Mouse (Mus musculus): ENCODE results near the gene Gpr137.

Gene Gpr137

DNA sequence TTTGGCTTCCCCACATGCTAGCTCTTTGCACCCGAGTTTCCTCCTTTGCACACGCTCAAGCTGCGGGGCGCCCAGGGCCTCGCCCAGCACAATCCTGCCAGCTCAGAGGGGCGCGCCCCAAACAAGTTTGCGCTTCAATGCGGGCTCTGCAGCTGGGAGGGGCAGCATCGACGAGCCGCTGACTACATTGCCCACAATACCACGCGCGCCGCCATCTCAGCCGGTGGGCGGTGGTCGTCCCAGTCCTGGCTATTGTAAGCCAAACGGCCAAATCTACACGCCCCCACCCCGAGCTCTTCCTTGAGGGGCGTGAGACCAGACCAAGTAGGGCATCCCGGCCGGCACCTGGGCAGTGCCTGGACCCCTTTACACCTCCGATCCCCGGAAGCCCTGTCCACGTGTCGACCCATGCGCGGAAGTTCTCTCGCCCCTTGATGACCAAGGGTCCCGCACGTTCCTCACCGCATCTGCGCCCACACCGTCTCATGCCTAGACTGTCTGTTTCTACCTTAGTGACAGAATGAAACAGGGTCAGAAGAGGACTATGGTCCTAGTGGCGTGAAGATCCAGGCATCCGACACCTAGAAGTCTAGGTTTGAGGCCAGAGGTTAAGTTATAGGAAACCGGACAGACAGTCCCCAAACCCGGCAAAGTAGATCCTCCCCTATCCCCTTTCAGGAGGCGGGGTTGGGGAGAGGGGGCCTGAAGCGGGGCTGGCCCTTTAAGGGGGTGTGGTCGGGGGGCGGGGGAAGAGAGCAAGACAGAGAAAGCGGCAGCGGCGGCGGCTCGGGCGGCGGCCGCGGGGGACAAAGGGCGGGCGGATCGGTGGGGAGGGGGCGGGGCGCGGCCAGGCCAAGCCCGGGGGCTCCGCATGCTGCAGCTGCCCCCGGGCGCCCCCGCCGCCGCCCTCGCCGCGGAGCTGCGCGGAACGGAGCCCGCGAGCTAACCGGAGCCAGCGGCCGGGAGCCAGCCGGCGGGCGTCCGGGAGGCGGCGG is 32.2 kb upstream of the Gpr137 start, which contains the start of gene Ppp1r14b:
Ppp1r14b (plus strand) TSS at position 758 of the 995 bp plus-strand sequence.
- in situ Hi-C loops (cut with MboI, MseI), result loop anchor here in 1 of 2 experiments (5.0 to 25.0 kb wide), 2 partner anchors 52 to 1938 kb away; partner anchors contain the start of genes B3gat3 and Esrra

DNA sequence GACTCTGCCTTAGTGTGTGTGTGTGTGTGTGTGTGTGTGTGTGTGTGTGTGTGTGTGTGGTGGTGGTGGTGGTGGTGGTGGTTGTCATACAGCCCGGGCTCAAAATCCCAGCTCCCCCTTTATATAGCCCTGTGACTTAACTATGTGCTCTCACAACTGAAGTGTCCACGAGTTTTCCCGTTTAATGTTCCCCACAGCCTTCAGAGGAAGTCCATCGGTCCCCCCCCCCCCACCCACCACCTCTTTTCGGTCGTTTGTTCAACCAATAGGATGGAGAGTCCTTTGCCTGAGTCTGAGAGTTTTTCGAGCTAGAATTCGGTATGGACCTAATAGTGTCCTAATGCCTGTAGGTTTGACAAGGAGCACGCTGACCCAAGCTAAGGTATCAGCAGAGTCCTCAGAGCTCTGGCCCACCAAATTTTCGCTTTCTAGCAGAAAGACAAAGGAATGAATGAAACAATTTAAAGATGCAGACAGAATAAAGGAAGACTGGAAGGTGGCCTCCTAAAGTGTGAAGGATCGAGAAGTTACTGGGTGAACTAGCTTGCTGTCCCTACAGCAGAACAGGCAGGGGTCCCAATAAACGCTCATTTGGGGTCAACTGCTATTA is 31.4 kb upstream of the Gpr137 start:
- in situ Hi-C loops (cut with MboI, MseI), result loop anchor here in 1 of 2 experiments (5.0 kb wide), 1 partner anchor 51 kb away; the partner anchor contains the start of gene Esrra

DNA sequence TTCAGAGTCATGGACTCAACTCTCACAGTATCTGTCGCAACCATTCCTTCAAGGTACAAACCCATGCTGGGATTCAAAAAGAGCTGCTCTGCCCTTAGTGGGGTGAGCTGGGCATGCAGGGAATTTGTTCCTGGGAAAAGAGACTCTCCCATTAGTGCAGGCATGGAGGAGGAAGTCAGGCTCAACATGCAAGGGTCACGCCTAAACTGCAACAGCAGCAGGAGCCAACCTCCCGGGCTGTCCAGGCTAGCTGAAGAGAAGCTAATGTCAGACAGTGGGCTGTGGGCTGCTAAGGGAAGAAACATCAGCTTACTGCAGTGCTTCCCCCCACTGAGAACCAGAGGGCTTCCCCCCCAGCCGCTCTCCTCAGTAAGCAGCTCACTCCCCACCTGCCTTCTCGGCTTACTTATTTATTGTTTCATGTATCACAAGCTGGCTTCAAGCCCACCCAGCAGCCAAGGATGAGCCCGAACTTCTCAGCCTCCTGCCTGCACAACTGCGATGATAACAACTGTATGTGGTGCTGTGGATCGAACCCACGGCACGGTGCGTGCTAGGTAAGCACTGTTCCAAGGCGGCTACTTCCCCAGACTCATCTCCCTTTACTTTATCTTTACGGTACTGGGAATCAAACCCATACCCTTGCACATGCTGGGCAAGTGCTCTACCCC is 30.1 kb upstream of the Gpr137 start:
- in situ Hi-C loops (cut with MboI, MseI), result loop anchor here in 1 of 2 experiments (5.0 kb wide), 1 partner anchor 50 kb away; the partner anchor contains the start of gene Esrra

DNA sequence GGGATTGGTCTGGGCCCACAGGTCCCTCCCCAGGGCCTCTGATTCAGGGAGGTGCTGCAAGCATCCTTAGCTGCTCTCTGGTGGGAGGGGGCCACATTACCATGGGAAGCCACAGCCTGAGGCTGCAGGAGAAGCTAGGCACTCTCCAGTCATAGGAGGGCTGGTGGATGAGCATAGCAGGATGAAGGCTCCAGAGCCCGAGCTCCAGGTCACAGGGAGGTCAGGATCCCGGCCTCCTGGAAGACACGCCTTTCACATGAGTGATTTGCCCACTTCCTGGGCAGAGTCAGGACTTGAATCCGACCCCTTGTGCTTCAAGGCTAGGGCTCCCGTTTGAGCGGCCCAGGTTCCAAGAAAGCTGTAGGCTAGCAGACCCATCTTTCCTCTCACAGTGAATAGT is 29.4 kb upstream of the Gpr137 start:
- in situ Hi-C loops (cut with MboI, MseI), result loop anchor here in 1 of 2 experiments (5.0 kb wide), 1 partner anchor 49 kb away; the partner anchor contains the start of gene Esrra

DNA sequence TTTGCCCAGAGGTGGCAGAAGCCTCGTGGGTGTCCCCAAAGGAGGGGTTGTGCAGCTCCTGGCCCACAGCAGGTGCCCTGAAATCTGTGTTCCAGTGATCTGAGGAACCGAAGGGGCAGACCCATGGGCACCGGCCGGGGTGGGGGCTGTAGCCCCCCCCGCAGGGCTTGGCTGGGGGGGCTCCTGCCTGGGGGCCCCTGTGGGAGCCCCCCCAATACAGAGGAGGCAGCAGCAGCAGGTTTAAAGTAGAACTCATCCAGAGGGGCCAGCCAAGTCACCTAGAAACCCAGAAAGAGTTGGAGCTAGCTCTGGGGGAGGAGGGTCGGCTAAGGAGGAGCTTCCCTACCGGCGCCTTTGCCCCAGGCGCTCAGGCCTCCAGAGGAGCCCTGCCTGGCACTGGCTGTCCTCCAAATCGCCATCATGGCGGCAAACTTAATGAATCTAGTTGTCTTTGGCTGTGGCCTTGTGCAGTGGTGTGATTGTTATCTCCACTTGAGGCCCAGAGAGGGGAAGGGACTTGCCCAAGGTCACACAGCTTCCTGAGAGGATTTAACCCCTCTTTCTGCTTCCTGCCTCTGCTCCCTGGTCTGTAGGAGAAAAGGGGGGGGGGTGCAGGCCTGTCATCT is 28.3 kb upstream of the Gpr137 start:
- in situ Hi-C loops (cut with MboI, MseI), result loop anchor here in 1 of 2 experiments (5.0 kb wide), 1 partner anchor 48 kb away; the partner anchor contains the start of gene Esrra

DNA sequence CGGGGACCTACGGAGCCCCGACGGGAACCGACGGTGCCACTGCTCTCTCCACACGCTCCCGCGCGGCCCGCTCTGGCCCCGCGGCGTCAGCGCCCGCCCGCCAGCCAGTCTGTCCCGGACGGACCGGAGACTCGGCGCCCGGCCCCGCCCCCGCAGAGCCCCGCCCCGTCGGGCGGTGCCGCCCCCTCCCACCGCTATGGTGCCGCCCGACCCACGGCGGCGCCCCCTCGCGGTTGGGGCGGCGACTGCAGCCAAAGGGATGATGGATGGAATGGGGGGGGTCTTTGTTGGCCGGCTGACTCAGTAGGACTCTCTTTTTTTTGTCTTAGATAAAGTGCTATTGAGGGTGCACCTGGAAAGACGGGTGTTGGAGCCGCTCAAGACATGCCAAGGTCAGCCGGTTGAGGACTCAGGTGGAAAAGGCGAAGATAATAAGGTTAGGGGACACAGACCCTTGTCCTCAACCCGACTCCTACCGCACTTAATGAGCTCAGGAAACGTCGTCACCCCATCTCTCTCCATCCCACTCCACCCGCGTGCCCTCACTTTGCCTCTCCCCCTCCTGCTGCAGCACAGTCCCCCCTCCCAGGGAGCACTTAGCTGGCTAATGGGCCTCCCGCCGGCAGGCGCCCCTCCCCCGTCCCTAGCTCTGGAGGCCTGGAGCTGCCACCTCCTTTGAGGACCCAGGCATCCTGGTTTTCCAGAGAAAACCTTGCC is 27.5 kb upstream of the Gpr137 start:
- in situ Hi-C loops (cut with MboI, MseI), result loop anchor here in 1 of 2 experiments (5.0 kb wide), 1 partner anchor 48 kb away; the partner anchor contains the start of gene Esrra

DNA sequence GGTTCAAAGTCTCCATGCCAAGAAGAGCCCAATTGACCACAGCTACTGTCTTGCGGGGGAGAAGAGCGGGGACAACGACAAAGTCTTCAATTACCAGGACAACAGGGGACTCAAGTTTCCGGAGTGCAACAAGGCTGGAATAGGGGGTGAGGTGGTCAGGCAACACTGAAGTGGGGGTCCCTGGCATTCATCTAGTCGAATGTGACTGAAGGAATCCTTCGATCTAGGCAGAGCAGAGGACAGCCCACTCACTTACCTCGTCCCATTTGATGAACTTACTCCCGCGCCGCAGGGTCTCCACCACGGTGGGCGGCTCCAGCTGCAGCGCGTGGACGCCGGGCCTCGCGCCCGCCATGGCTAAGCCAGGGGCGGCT is 27.0 kb upstream of the Gpr137 start:
- in situ Hi-C loops (cut with MboI, MseI), result no loop called here

DNA sequence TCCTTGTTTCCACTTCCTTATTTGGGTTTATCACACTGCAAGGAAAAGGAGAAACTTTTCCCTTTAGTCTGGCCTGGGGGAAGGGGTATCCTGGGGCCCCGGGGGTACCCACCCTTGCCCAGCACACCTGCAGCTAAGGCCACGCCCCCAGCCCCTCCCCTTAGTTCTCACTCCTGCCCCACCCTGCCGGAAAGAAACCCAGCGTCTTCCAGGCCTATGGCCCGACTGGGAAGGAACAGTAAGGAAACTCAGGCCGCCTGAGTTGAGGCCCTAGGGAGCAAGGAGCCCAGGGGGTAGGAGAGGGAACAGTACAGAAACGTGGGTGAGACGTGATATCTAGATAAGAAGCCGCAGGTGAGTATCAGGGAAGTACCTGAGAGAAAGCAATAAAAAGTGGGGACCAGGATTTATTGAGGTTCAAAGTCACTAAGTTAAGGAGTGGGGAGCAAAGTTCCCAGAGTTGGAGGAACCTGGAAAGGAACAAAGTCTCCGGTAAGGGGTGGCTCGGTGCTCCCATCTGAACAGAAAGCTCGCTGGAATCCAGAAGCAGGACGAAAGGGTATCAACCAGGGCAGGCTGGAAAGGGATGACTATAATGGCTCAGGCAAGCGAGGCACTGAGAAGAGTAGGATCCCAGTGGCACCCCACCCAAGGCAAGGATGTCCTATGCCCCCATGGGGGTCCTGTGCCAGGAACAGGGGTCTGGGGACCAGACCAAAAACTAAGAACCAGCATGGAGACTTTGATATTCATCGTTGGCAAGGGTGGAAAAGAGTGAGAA is 26.4 kb upstream of the Gpr137 start:
- in situ Hi-C loops (cut with MboI, MseI), result no loop called here

DNA sequence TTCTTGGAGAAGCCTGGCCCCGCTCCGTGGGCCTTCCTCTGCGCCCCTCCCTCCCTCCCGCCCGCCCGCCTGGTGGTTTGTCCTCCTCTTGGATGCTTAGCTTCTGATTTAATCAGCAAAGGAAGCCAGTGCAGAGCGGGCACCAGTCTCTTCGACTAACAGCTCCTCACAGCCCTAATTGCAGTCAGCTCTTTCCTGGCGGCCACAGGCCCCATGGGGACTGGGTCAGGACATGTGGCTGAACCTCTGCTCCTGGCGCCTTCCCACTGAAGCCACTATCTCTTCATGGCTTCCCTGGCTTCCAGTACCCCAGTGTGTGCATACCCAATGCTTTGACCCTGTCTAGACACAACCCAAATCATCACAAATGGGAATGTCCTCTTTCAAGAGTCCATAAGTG is 14.2 kb upstream of the Gpr137 start:
- in situ Hi-C loops (cut with MboI, MseI), result loop anchor here in 1 of 2 experiments (10.0 kb wide), 1 partner anchor 552 kb away; no protein-coding TSS in a partner anchor

DNA sequence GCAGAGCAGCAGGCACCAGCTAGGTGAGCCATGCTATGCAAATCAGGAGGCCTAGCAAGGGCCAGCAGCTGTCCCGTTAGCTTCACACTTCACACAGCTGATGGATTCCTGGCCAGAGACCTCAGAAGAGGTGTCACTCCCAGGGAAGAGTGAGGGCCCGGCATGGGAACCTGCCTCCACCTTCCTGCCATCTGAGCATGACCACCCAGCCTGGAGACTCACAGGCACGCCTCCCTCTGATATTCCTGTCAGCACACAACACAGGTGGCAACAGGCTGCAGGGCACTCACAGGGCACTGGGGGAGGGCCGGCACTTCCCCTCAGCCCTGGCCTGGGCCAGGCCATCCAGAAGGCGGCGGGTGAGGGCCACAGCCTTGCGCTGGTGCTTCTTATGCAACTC is 13.1 kb upstream of the Gpr137 start:
- in situ Hi-C loops (cut with MboI, MseI), result loop anchor here in 1 of 2 experiments (10.0 kb wide), 1 partner anchor 551 kb away; no protein-coding TSS in a partner anchor

DNA sequence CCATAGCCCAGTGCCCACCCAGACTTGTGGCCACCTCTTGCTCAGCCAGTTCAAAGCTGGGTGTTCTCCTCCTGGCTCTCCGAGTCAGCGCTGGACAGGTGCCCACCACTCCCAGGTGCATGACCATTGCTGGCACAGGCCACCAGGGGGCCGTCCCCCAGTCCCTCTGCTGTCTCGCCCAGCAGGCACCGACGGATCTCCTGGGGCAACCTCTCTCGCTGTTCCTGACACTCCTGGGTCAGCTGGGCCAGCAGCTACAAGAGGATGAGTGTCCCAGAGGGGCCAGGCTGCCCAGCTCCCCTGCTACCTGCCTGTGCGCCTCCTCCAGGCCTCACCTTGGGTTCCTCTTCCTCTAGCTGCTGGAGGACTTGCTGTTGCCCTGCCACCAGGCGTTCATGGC is 11.8 kb upstream of the Gpr137 start:
- in situ Hi-C loops (cut with MboI, MseI), result loop anchor here in 1 of 2 experiments (10.0 kb wide), 1 partner anchor 549 kb away; no protein-coding TSS in a partner anchor

DNA sequence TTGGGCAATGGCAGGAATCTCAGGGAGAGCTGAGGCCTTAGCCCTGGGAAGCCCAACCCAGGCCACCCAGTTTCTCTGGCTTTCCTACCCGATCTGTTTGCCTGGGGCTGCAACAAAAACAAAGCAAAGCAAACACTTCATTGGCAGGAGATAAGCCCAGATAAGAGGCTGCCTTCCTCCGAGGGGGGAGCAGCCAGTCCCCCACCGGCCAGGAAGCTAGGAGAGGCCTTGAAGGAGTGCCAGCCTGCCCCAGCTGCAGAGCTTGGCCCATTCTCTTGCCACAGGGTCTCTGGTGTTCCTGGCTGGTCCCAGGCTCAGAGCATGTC is 10.4 kb upstream of the Gpr137 start:
- in situ Hi-C loops (cut with MboI, MseI), result loop anchor here in 1 of 2 experiments (10.0 kb wide), 1 partner anchor 548 kb away; no protein-coding TSS in a partner anchor

DNA sequence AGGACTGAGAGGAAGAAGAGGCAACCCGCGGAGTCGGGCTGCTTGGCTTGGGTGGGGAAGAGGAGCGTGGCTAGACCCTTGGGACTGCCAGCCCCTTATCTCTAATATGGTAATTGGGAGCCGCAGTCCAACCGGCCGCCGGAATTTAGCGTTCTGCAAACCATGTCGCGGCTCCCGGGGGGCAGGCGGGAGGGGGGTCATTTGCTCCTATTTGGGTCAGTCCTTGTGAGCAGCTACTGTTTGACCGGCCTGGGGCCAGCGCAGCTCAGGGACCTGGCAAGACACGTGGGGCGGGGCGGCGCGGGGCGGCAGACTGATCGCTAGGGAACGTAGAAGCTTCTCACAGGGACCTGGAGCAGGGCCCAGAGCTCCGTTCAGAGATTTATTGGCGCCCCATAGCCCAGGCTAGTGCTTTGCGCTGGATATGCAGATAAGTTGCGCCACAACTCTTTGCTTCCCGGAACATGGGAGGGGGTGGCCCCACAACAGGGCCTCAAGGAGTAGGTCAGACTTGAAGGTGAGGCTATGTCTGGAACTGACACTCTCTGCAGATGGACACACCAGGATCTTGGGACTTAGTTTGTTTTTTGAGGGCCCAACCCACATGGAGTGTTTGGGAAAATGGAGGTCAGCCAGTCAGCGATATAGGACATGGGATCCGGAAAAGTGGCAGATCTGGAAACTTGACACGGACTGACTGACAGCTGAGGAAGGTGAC is 9.9 kb upstream of the Gpr137 start:
- in situ Hi-C loops (cut with MboI, MseI), result loop anchor here in 1 of 2 experiments (10.0 kb wide), 1 partner anchor 547 kb away; no protein-coding TSS in a partner anchor

DNA sequence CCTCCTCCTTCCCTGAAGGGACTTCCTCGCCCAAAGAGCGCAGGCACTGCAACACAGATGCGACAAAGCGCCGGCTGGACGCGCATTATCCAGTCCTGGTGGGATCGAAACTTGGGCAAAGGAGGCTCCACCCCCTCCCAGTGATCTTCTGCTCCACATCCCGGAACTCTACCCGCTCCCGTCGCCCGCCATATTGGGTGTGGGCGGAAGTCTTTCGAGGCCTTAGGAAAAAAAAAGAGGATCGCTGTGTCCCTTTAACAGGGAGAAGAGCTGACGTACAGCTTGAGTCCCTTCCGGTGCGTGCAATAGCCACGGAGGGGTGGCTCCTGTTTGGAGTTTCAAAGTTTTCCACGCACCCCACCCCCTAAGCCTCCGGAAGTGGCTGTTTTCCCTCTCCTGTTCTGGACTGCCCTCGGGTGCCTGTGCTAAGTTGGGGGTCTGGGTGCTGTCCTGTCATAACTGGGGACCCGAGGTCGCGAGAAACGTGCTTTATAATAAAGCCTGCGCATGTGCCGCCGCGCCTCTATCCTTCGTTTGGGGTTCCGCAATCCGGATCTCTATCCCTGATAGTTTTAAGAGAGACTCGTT is 9.2 kb upstream of the Gpr137 start:
- in situ Hi-C loops (cut with MboI, MseI), result loop anchor here in 1 of 2 experiments (10.0 kb wide), 1 partner anchor 547 kb away; no protein-coding TSS in a partner anchor

DNA sequence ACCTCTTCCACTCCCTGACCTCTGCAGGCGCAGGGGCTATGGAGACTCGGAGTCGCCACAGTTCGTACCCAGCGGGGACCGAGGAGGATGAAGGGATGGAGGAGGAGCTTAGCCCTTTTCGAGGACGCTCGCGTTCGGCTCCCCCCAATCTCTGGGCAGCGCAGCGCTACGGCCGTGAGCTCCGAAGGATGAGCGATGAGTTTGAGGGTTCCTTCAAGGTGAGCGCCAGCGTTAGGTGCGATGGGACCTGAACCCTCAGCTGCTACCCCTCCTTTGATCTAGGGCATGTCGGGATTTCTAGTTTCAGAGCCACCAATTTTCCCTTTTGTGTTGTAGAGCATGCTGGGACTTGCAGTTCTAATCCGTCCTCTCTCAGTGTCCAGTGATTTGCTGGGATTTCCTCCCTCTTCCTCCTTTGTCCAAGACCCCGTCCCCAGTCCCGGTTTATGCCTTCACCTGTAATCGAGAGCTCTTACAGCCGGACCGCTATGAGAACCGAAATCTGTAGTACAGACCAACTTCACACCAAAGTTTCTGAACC is 8.4 kb upstream of the Gpr137 start:
- in situ Hi-C loops (cut with MboI, MseI), result loop anchor here in 1 of 2 experiments (10.0 kb wide), 1 partner anchor 546 kb away; no protein-coding TSS in a partner anchor

DNA sequence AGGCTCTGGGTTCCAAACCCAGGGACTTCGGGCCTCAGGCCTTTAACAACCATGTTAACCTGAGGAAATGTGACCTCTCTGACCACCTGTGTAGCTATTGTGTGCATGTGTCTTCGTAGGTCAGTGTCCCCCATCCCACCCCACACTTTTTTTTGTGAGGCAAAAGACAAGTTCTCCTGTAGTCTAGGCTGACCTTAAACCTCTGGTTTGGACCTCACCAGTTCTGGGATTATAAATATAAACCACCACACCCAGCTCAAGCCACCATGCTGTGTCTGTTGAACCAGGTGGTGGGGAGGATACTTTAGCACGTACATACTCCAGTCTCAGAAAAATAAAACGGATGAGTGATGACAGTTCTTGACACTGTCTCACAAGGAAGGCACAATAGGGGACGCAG is 7.7 kb upstream of the Gpr137 start:
- in situ Hi-C loops (cut with MboI, MseI), result loop anchor here (5.0 to 10.0 kb wide), 2 partner anchors 263 to 545 kb away; no protein-coding TSS in a partner anchor

DNA sequence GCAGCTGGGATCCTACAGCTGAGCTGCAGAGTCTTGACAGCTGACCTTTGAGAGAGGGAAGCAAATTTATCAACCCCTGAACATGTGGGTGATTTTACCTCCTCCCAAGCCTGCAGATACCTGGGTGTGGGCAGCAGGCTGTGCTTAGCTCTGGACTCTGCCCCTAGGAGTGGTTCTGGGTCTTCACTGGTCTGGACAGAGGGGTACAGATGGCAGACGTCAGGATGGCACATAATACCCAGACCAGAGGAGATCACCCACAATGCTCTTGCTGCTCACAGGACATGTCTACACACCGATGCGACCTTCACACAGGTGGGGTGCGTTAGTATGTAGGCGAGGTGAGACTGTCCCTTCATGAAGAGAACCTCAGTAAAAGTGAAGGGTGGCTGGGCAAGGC is 7.3 kb upstream of the Gpr137 start:
- in situ Hi-C loops (cut with MboI, MseI), result loop anchor here in 1 of 2 experiments (5.0 kb wide), 1 partner anchor 262 kb away; no protein-coding TSS in a partner anchor
